Mouse (Mus musculus) retina, postnatal 7 days (tissue): ENCODE results near the gene Sstr3.

Source experiments
- DNase-seq: peaks from one replicate; pipeline ENCODE4 v3.0.0-alpha.2; 2012; ENCODE audit warnings: low read depth, low spot score

The Sstr3 gene

DNA sequence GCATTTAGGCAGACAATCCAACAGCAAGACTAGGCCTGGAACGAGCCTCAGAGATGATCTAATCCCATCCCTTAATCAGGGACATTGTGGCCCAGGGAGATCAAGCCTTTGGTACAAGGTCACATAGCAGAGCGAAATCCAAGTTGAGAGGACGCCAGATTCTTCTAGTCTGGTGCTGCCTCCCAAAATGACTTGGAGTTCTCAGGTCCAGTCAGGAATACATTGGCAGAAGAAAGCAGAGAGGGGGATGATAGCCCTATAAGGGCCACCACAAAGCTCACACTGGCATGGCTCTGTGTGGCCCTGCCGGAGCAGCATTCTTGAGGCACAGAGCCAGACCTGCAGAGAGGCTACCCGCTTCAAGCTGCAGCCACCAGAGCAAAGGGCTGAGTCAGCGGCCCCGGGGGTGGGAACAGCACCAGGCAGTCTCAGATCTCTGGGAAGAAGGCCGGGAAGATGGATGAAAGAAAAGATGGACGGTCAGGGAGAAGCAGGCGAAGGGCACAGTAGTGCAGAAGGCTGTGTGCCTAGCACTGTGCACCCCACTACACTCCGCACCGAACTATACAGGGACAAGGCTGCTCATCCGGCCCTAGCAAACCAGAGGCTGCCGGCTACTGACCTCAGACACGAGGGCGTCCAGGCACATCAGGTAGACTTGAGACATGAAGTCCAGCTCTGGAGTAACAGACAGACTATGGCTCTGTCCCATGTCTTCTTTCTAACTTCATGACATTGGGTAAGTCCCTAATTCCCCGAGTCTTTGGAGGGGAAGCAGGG, 13.6 kb downstream of the Sstr3 start, which contains the start of gene C1qtnf6:
Gene C1qtnf6, minus strand, starts transcription at position 746 of the 780 bp plus-strand sequence.
- DNase-seq, result no peak

DNA sequence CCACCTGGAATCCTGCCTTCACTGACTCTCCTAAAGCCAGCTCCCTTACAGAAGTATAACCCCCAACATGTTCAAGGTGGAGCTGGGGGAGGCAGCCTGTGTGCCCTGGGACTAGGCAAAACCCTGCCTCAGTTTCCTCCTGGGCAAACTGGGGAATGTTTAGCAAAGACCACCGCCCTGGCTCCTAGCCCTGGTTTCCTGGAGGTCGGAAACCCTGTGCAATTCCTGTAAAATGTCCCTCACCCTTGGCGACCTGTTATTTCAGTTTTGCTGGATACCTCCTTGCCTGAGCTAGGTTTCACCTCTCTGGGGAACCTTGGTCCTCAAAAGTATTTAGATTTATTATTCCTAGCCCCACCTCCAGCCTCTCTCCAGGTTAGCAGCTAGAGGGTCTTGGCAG, 14.3 kb downstream of the Sstr3 start:
- no peak for DNase-seq

DNA sequence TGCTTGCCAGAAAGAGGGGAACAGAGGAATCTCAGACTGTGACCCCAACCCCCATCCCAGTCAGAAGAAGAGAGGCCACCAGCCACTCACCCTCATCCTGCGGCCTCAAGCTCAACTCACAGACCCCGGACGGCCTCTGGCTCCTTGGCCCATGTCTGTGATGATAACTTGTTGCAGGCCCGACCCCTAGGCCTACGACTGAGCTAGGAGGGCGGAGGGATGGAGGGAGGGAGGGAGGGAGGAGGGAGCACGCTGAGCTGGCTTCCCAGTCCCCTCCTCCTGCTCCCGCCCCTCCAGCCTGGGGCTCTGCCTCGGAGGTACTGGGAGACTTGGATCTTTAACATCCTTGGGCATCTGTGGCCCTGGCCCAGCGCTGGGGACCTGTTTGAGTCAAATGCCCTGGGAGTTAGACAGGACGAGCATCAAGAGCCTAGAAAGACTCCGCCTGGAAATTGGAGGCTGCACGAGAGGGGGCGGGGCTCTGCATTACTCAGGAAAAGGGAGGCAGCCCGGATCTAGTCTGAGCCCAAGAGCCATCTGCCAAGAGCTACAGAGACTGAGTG, 15.0 kb downstream of the Sstr3 start:
- peak; percentile 34 for DNase-seq

DNA sequence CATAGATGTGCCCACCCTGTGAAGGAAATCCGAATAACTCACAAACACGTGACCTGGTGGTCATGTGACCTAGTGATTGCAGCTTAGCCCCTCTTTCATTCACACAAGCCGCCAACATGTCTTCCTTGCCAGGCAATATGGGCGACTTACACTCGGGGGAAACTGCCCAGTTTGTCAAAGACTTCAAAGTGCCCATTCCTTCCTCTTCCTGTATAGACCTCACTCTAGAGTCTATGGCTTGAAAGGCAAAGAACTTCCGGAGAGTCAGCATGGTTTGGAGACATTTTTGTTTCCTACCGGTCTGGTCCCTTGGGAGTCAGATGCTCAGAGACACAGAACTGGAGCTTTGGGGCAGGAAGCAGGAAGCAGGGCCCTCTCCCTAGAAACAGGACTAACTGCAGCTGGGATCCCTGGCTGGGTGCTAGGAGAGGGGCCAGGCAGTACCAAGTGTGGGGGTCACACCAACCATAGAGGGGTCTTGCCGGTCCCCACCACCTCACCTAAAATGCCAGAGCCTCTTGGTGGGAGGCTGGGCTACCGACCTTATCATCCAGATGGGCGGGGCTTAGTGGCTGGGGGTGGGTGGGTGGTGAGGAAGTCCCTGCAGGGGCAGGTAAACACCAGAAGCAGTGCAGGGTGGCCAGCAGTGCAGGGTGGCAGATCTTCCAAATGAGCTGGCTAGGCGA, 15.6 kb downstream of the Sstr3 start:
- no peak for DNase-seq

GRCm38 (mm10) chr15:78527973-78528372, 16.5 kb downstream of the Sstr3 start:
- no peak for DNase-seq

- no peak for DNase-seq
These were observed 20.3 kb downstream of the Sstr3 start for GRCm38 (mm10) chr15:78524163-78524562.

GRCm38 (mm10) chr15:78521892-78522291, 22.6 kb downstream of the Sstr3 start:
- DNase-seq, result no peak

DNA sequence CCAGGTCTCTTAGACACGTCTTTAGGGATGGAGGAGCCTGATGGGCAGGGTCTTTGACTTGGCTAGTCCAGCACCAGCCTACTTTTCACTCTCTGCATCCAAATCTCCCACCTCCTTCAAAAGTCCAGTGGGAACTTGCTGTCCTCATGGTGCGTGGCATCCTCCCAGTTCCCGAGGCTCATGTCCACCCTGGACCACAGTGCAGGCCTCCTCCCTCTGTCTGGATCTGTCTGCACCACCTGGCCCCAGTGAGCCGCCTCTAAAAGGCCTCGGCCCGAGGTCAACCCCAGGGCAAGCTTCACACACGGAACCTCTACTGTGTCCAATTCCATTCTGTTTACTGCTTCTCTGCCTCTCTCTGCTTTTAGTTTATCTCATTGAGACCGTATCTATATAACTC, 23.2 kb downstream of the Sstr3 start:
- DNase-seq, result no peak

GRCm38 (mm10) chr15:78520112-78520715, 24.3 kb downstream of the Sstr3 start:
- DNase-seq, result no peak

DNA sequence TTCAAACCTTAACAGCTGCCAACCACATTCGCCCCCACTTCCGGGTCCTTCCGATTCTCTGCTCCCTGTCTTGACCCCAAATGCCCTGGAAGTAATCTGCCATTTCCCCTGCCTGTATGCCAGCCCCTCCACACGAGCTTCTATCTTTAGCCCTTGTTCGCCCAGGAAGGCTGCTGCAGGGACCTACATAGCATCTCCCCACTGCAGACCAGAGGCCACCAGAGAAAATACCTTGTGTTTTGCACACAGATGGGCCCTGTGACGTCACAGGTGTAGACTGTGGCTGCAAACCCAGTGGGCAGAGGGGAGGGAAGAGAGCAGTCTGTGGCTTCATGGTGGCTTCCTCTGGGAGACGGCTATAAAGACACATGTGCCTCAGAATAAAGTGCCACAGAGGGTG, 26.3 kb downstream of the Sstr3 start:
- DNase-seq, result no peak

DNA sequence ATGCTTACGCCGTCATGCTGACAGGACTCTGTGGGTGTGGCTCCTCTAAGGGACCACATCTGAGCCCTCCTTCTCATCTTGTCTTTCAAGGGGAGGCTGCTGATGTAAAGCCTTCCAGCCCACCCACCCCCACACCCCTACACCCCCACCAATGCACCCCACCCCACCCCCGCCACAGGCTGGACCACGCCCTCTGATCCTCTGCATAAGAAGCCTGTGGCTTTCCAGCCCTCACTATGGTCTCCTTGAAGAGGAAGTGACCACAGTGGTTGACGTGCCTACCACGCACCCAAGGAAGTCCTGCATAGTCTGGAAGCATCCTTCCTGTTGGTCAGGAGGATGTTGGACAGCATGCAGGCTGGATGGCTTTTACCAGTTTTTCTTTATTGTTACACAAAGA, 28.7 kb downstream of the Sstr3 start:
- DNase-seq, result no peak

DNA sequence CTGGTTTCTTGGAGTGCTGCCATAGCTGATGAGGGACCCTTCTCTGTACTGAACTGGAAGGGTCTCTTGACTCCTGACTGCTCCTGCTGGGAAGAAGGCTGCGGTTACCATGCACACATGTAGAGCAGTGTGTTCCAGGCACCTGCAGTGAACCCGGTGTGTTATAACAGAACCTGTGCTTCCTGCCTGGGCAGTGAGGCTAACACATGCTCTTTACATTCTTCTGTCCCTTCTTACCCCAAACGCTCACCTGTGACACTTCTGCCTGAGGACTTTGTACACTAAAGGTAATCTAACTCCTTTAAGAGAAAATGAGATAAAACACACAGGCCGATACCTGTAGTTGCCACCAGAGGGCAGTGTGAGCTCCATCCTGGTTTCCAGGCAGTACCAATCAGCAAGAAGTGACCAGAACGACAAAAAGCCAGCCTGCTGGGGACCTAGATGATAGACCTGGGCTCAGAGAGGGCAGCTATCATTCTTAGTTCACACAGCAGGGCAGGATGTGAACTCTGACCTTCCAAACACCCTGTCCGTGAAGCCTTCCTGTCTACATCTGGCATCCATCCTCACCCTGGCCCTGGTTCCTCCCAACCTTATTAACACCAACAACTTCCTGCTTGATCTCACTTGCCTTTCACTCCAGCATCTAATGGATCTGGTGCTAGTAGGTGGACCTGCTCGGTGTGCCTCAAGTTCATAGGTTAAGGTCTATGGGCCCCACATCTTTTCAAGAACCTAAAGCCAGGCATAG, 29.9 kb downstream of the Sstr3 start:
- peak; percentile 51 for DNase-seq

DNA sequence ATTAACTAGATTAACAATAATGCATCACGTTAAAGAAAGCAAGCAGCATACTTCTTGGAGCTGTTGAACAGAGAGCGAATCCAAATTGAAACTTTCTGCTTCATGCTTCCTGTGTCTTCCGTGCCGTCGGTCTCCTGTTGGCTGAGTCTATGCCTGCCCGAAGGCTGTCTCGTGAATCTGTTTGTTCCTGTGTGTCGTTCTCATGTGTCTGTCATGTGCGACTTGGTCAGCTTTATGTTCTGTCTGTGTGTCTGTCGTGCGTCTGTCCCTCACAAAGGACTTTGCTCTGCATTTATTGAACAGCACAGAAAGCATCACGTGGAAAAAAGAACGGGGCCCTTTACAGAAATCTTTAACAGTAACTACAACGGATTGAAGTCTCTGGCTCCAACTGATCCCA, 31.5 kb downstream of the Sstr3 start:
- no peak for DNase-seq

- DNase-seq, result no peak
These were observed 32.5 kb downstream of the Sstr3 start for GRCm38 (mm10) chr15:78511951-78512350.

- no peak for DNase-seq
These were observed 33.7 kb downstream of the Sstr3 start for GRCm38 (mm10) chr15:78510736-78511135.

- DNase-seq, result no peak
These were observed 34.3 kb downstream of the Sstr3 start for GRCm38 (mm10) chr15:78510121-78510576.

GRCm38 (mm10) chr15:78509297-78509899, 35.1 kb downstream of the Sstr3 start:
- DNase-seq, result no peak

- DNase-seq, result no peak
These were observed 36.0 kb downstream of the Sstr3 start for GRCm38 (mm10) chr15:78508443-78508842.

- no peak for DNase-seq
These were observed 38.9 kb downstream of the Sstr3 start for GRCm38 (mm10) chr15:78505541-78505940.

GRCm38 (mm10) chr15:78504816-78505215, 39.7 kb downstream of the Sstr3 start:
- no peak for DNase-seq

DNA sequence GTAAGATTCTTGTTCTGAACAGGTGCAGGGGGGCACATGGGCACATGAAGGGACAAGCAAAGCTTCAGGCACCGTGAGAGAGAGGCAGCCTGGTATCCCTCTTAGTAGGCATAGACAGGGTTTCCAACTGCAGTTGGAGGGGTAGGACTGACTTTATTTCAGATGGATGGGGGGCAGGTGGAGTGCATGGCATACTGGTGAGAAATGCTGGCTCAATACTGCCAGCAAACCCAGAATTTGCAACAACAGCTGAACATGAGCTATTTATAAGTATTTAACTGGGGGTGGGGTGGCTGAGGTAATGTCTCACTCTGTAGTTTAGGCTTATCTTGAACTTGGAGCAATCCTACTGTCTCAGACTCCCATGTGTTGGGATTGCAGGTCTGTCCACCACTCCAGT, 40.5 kb downstream of the Sstr3 start:
- no peak for DNase-seq
